Mouse (Mus musculus) embryonic facial prominence, embryonic 11.5 days (tissue): ENCODE results near the gene Agfg2. TPM values are rescaled to one million over a fixed set of nuclear protein-coding genes. Genes with fewer than 3 reads are reported as not detected.
"Not testable (repeated sequence)": the region's sequence is repeated elsewhere in the genome, so short reads cannot be mapped to it uniquely, and the experiment has no call there.

ENCODE experiments used
- ATAC-seq: fragments of 200-750 bp; cut with Nextera tagmentation; replicated peaks from 2 replicates; pipeline ENCODE4 v1.8.0; 2017; ENCODE audit warnings: low read depth; ENCODE audit not compliant: insufficient number of reproducible peaks, low FRiP score, low TSS enrichment
- DNase-seq: peaks from one replicate; pipeline ENCODE4 v3.0.0-alpha.2; 2015; ENCODE audit warnings: low spot score
- H3K27ac ChIP-seq: fragments of 300-500 bp; sonication (generic); replicated peaks from 2 replicates; pipeline ENCODE4 v1.5.1; 2014; ENCODE audit warnings: mild to moderate bottlenecking, low read depth, low read length, control low read depth
- H3K27me3 ChIP-seq: fragments of 300-500 bp; sonication (generic); 2 replicates; pipeline ENCODE4 v1.6.1; 2014; ENCODE audit warnings: mild to moderate bottlenecking, low read length, moderate library complexity, mixed read lengths; ENCODE audit not compliant: control insufficient read depth, insufficient read depth
- H3K36me3 ChIP-seq: fragments of 300-500 bp; sonication (generic); replicated peaks from 2 replicates; pipeline ENCODE4 v1.6.1; 2014; ENCODE audit warnings: low read depth, mild to moderate bottlenecking, low read length, moderate library complexity, mixed read lengths; ENCODE audit not compliant: control insufficient read depth, insufficient read depth
- H3K4me1 ChIP-seq: fragments of 300-500 bp; sonication (generic); 2 replicates; pipeline ENCODE4 v1.6.1; 2014; ENCODE audit warnings: low read length, mixed read lengths; ENCODE audit not compliant: control insufficient read depth, insufficient read depth
- H3K4me2 ChIP-seq: fragments of 300-500 bp; sonication (generic); 2 replicates; pipeline ENCODE4 v1.6.1; 2014; ENCODE audit warnings: low read depth, mild to moderate bottlenecking, control low read depth, low read length, moderate library complexity
- H3K4me3 ChIP-seq: fragments of 300-500 bp; sonication (generic); 2 replicates; pipeline ENCODE4 v1.5.1; 2014; ENCODE audit warnings: low read depth, low read length, control low read depth
- H3K9ac ChIP-seq: fragments of 300-500 bp; sonication (generic); replicated peaks from 2 replicates; pipeline ENCODE4 v1.6.1; 2014; ENCODE audit warnings: mild to moderate bottlenecking, control low read depth, low read length
- H3K9me3 ChIP-seq: fragments of 300-500 bp; sonication (generic); replicated peaks from 2 replicates; pipeline ENCODE4 v1.6.1; 2016; ENCODE audit warnings: mild to moderate bottlenecking, low read length, inconsistent platforms, mixed read lengths; ENCODE audit not compliant: control insufficient read depth
- WGBS: fragments of 180-500 bp; shearing (Covaris S2); extraction: QIAGEN DNeasy Blood & Tissue Kit; methylation state at CpG from one replicate; pipeline ENCODE4 v1.1.7; 2014; 5-methylcytosine and 5-hydroxymethylcytosine counted together
- polyA plus RNA-seq: library from polyadenylated mRNA; unstranded; fragments of >200 nt; fragmentation: Nextera tagmentation; extraction: Ambion mirVana; gene quantifications from 2 replicates; pipeline ENCODE4 v1.2.1, GENCODE M21; 2014

The Agfg2 gene
- polyA plus RNA-seq, 1 experiment from 2014 or later: 11.9 TPM

DNA sequence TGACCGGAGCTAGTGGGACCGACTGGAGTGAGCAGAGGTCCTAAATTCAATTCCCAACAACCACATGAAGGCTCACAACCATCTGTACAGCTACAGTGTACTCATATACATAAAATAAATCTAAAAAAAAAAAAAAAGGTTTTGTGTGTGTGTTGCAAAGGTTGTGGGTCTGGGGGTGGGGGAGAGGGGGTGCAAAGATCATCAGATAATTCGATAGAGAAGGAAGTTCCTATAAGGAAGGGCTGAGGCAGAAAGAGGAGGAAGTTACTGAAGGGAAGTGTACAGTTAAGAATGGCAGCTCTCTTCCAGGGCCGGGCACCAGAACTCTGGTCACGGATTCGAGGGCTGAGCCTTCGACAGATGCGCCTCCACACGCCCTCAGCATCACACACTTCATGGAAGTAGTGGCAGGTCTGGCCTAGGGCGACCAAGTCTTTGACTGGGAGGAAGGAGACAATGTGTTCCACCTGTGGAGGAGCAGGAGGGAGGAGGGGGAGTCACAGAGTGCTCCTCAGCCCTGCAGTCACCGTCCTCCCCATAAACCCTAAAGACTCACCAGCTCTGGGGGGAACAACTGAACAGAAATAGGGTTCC, 60.5 kb downstream of the Agfg2 start:
- DNase-seq: no peak
- WGBS: 86% methylated on average over 11 of the region's 11 CpGs
- Histone ChIP-seq H3K4me1 (no peaks in the 10 kb centered on the region), H3K9ac (no peak overlapping the region), H3K27ac (no peak overlapping the region), H3K36me3 (no peaks in the 10 kb centered on the region), H3K4me3 (no peak overlapping the region), H3K27me3 (no peaks in the 10 kb centered on the region), H3K4me2 (no peak overlapping the region), H3K9me3 (no peaks in the 10 kb centered on the region)
- no peak for ATAC-seq

DNA sequence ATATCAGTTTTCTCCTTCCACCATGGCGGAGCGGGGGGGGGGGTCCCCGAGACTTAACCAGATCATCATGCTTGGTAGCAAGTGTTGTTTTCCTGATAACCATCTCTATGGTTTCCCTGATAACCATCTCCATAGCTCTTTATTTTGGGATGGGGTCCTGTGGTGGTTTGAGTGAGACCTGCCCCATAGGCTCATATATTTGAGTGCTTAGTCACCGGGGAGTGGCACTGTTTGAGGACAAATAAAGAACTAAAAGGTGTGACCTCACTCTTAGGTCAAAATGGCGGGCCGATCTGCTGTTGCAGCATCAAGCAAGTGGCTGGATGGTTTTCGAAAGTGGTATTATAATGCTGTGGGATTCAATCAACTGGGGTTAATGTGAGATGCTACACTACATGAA, 69.2 kb downstream of the Agfg2 start:
- no peak for DNase-seq
- Histone ChIP-seq H3K9me3 (no peaks in the 10 kb centered on the region), H3K27ac (no peak overlapping the region), H3K4me1 (peaks cover 8% of the 10 kb centered on the region), H3K9ac (no peak overlapping the region), H3K36me3 (no peaks in the 10 kb centered on the region), H3K27me3 (no peaks in the 10 kb centered on the region), H3K4me2 (no peak overlapping the region), H3K4me3 (no peak overlapping the region)
- ATAC-seq: no peak
- WGBS: 82% methylated on average over 7 of the region's 7 CpGs

DNA sequence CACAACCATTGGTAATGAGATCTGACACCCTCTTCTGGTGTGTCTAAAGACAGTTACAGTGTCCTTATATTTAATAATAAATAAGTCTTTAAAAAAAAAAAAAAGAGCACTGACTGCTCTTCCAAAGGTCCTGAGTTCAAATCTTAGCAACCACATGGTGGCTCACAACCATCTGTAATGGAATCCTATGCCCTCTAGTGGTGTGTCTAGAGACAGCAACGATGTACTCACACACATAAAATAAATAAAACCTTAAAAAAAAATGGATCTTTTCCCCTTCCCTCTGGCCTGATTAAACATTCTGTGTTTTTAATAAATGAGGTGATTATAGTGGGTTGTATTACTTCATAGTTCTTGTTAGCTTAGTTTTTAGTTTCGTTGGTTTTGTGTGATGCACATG, 69.6 kb downstream of the Agfg2 start:
- not testable (repeated sequence) for H3K36me3 ChIP-seq, ATAC-seq, H3K4me1 ChIP-seq, DNase-seq, H3K4me3 ChIP-seq, H3K9ac ChIP-seq, H3K9me3 ChIP-seq, H3K27ac ChIP-seq, H3K27me3 ChIP-seq, H3K4me2 ChIP-seq
- 82% methylated on average over 2 of the region's 2 CpGs for WGBS

DNA sequence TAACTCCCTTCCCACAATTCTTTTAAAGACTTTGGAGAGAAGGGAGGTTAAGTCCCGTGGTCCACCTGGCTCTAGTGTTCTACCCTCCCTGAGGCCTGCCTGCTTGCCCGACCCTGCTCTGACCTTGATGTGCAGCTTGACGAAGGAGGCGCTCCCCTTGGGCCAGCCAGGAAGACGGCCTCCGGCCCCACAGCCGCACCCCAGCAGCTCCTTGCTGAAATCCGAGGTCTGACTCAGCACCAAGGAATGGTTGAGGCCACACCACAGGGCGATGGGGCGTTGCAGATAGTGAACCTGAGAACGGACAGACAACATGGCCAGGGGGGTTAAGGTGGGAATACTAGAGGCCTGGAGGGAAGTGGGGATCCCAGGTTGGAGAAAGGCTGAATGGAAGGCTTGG, 71.0 kb downstream of the Agfg2 start, which contains the start of gene Pcolce:
TSS of gene Pcolce (minus strand) at position 235 of the 400 bp plus-strand sequence.
- Histone ChIP-seq H3K4me2 (no peak within 1 kb of the TSS), H3K4me1 (peaks cover 11% of the 10 kb centered on the region), H3K9ac (peak within 1 kb of the TSS; percentile 18; the same call in 1 of the 2 replicates), H3K4me3 (no peak within 1 kb of the TSS), H3K27ac (peak within 1 kb of the TSS; percentile 20; the same call in 1 of the 2 replicates), H3K36me3 (no peaks in the 10 kb centered on the region), H3K27me3 (no peaks in the 10 kb centered on the region), H3K9me3 (no peaks in the 10 kb centered on the region)
- ATAC-seq: no peak
- 37% methylated on average over 11 of the region's 11 CpGs for WGBS
- DNase-seq: no peak

DNA sequence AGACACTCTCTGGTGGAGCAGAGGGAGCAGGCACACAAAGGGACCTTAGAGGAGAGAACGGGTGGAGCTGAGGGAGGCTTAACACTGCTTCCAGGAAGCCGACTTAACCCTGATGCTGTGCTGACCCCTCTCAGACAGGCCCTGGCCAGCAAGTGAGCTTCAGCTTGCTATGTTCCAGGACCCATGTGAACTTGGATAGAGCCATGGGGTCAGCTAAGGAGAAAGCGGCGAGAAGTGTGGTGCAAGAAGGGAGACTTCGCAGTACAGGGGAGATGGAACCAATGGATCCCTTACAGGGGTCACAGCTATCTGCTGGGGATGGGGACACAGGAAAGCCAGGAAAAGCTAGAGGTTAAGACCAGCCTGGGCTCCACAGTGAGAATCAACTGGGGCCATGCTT, 71.5 kb downstream of the Agfg2 start:
- H3K27me3 ChIP-seq: no peaks in the 10 kb centered on the region
- no peaks in the 10 kb centered on the region for H3K36me3 ChIP-seq
- H3K4me3 ChIP-seq: no peak overlapping the region
- no peaks in the 10 kb centered on the region for H3K9me3 ChIP-seq
- H3K4me1 ChIP-seq: peaks cover 12% of the 10 kb centered on the region
- no peak for DNase-seq
- peak overlapping the region; percentile 20; the same call in 1 of the 2 replicates for H3K27ac ChIP-seq
- WGBS: 62% methylated on average over 5 of the region's 5 CpGs
- H3K9ac ChIP-seq: peak overlapping the region; percentile 18; the same call in 1 of the 2 replicates
- H3K4me2 ChIP-seq: no peak overlapping the region
- ATAC-seq: no peak

DNA sequence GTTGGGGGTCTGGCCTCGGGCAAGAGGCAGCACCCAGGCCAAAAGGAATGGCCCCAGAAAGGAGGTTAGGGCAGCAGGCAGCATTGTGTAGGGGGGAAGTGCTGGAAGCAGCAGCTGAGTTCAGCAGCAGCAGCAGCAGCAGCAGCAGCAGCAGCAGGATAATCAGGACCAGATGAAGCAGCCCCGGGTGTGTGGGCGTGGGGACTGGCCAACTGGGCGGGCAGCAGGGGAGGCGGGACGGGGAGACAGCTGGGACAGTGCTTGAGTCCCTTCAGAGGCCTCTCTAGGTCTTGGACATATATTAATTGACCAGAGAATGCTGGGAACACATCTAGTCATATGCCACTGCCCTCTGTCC, 73.3 kb downstream of the Agfg2 start:
- Histone ChIP-seq H3K27me3 (no peaks in the 10 kb centered on the region), H3K4me1 (peaks cover 16% of the 10 kb centered on the region), H3K4me3 (peak overlapping the region; percentile 25), H3K9me3 (no peaks in the 10 kb centered on the region), H3K36me3 (no peaks in the 10 kb centered on the region; the same call in 1 of the 2 replicates), H3K4me2 (peak overlapping the region; percentile 49), H3K27ac (peak overlapping the region; percentile 95), H3K9ac (peak overlapping the region; percentile 51)
- ATAC-seq (peak; percentile 72), DNase-seq (peak; percentile 88)
- WGBS: 16% methylated on average over 6 of the region's 6 CpGs

DNA sequence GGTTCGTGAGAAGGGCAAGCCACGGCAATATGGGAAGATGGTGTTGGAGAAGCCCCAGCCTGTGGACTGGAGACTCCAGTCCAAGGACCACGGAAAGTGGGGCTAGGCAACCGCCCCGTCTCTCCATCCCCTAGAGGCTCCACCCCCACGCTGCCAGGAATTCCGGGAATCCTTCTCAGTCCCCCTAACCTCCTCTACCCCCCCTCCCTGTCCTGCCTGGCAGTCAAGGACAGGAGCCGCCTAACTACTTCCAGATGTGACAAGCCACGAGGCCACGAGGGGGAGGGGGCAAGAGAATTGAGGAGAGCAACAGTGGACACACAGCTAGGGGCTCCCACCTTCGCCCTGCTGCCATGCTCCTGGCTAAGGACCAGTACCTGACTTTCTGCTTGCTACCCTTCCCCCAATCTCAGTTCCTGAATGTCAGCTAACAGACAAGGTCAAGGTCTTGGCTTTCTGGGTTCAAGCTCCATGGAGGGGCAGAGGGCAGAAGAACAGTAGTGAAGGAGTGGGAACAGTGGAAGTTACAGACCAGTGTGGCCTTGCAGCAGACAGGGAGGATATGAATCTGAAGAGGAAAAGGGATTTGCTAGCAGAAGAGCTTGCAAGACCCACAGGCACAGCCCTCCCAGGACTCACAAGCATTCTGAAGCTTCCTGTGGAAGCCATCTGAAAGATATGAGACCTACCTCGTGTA, 73.8 kb downstream of the Agfg2 start:
- peak overlapping the region; percentile 49 for H3K4me2 ChIP-seq
- no peaks in the 10 kb centered on the region for H3K27me3 ChIP-seq
- peak; percentile 71 for ATAC-seq
- H3K9ac ChIP-seq: peak overlapping the region; percentile 51
- H3K27ac ChIP-seq: peak overlapping the region; percentile 95
- peak; percentile 97 for DNase-seq
- H3K9me3 ChIP-seq: no peaks in the 10 kb centered on the region
- peaks cover 16% of the 10 kb centered on the region for H3K4me1 ChIP-seq
- whole genome bisulfite sequencing: 7% methylated on average over 12 of the region's 12 CpGs
- no peaks in the 10 kb centered on the region; the same call in 1 of the 2 replicates for H3K36me3 ChIP-seq
- H3K4me3 ChIP-seq: peak overlapping the region; percentile 32

DNA sequence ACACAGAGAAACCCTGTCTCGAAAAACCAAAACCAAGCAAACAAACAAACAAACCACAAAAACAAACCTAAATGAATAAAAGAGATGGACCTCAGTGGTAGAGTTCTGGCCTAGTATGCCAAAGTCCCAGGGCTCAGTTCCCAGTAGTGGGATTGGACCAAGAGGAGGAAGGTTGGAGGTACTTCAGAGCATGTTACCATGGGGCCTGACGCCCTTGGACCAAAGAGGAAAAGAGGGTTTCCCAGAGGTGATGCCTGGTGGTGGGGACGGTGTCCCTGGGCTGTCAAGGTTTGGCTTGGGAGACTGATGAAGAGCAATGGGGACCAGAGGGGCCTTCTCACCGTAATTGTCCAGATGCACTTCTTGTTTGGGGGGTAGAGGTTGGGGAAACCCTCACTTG, 74.5 kb downstream of the Agfg2 start:
- ATAC-seq (no peak), DNase-seq (no peak)
- Histone ChIP-seq H3K9ac (peak overlapping the region; percentile 50), H3K27me3 (no peaks in the 10 kb centered on the region), H3K36me3 (no peaks in the 10 kb centered on the region; the same call in 1 of the 2 replicates), H3K9me3 (no peaks in the 10 kb centered on the region), H3K4me3 (peak overlapping the region; percentile 32), H3K4me1 (peaks cover 16% of the 10 kb centered on the region), H3K27ac (peak overlapping the region; percentile 95), H3K4me2 (peak overlapping the region; percentile 49)
- 48% methylated on average over 4 of the region's 4 CpGs for WGBS
